Mouse (Mus musculus) hindbrain, embryonic 14.5 days (tissue): ENCODE measurements at regions not wholly inside any gene's neighbourhood (a gene's known extent, or its start where the extent isn't known, plus 50 kb on each side); places are given as distances from the start of the nearest gene placed in this dataset.

Source experiments
- ATAC-seq: fragments of 200-750 bp; cut with Nextera tagmentation; 2 replicates; pipeline ENCODE4 v1.8.0; 2017; ENCODE audit warnings: moderate number of reproducible peaks, mild to moderate bottlenecking, moderate TSS enrichment, moderate library complexity; ENCODE audit not compliant: low FRiP score
- DNase-seq: peaks from one replicate; pipeline ENCODE4 v3.0.0-alpha.2; 2015; ENCODE audit warnings: low spot score
- H3K27ac ChIP-seq: fragments of 300-500 bp; sonication (generic); 2 replicates; pipeline ENCODE4 v1.5.1; 2014; ENCODE audit warnings: mild to moderate bottlenecking, moderate library complexity
- H3K27me3 ChIP-seq: fragments of 300-500 bp; sonication (generic); 2 replicates; pipeline ENCODE4 v1.6.1; 2014; ENCODE audit warnings: mild to moderate bottlenecking, low read length, mixed read lengths; ENCODE audit not compliant: control insufficient read depth, insufficient read depth
- H3K36me3 ChIP-seq: fragments of 300-500 bp; sonication (generic); replicated peaks from 2 replicates; pipeline ENCODE4 v1.6.1; 2014; ENCODE audit not compliant: control insufficient read depth, insufficient read depth
- H3K4me1 ChIP-seq: fragments of 300-500 bp; sonication (generic); replicated peaks from 2 replicates; pipeline ENCODE4 v1.6.1; 2014; ENCODE audit warnings: antibody characterized with exemption, low read length, mixed read lengths; ENCODE audit not compliant: control insufficient read depth, insufficient read depth
- H3K4me2 ChIP-seq: fragments of 300-500 bp; sonication (generic); replicated peaks from 2 replicates; pipeline ENCODE4 v1.6.1; 2014; ENCODE audit warnings: mild to moderate bottlenecking, moderate library complexity
- H3K4me3 ChIP-seq: fragments of 300-500 bp; sonication (generic); replicated peaks from 2 replicates; pipeline ENCODE4 v1.5.1; 2014; ENCODE audit warnings: mild to moderate bottlenecking, low read length
- H3K9ac ChIP-seq: fragments of 300-500 bp; sonication (generic); 2 replicates; pipeline ENCODE4 v1.6.1; 2014
- H3K9me3 ChIP-seq: fragments of 300-500 bp; sonication (generic); 2 replicates; pipeline ENCODE4 v1.6.1; 2016; ENCODE audit warnings: low read length; ENCODE audit not compliant: control insufficient read depth
- WGBS: fragments of 180-500 bp; shearing (Covaris S2); extraction: QIAGEN DNeasy Blood & Tissue Kit; methylation state at CpG from one replicate; pipeline ENCODE4 v1.1.7; 2014; 5-methylcytosine and 5-hydroxymethylcytosine counted together

GRCm38 (mm10) chr1:78919863-78920262 lies 103.3 kb downstream of the Kcne4 start:
- Histone ChIP-seq H3K4me1 (no peaks in the 10 kb centered on the region), H3K4me2 (no peak overlapping the region), H3K9ac (no peak overlapping the region), H3K36me3 (no peaks in the 10 kb centered on the region), H3K27ac (no peak overlapping the region), H3K27me3 (no peaks in the 10 kb centered on the region), H3K9me3 (no peaks in the 10 kb centered on the region), H3K4me3 (no peak overlapping the region)
- DNase-seq (no peak), ATAC-seq (no peak)
- WGBS = 15% methylated on average over 1 of the region's 1 CpGs

DNA sequence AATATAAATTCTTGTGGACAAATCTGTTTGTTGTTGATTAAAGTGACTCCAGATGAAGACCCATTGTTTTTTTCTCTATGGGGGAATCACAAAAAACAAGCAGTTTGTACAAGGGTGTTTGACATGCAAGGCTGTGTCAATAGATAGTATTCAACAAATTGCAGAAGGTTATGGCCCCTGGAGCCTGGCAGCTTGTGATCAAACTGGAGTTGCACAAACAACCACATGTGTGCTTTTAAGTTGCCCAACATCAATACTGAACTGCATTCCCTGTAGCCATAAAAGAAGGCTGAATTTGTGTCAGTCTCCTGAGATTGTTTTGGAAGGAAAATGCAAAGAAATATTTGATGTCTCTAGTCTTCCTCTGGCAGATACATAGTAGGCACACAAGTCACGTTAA lies 113.4 kb downstream of the Kcne4 start:
- DNase-seq (no peak), ATAC-seq (no peak)
- Histone ChIP-seq H3K9me3 (no peaks in the 10 kb centered on the region), H3K36me3 (no peaks in the 10 kb centered on the region), H3K27ac (no peak overlapping the region), H3K9ac (no peak overlapping the region), H3K4me1 (no peaks in the 10 kb centered on the region), H3K27me3 (no peaks in the 10 kb centered on the region), H3K4me2 (no peak overlapping the region), H3K4me3 (no peak overlapping the region)
- WGBS = 88% methylated on average over 1 of the region's 1 CpGs

DNA sequence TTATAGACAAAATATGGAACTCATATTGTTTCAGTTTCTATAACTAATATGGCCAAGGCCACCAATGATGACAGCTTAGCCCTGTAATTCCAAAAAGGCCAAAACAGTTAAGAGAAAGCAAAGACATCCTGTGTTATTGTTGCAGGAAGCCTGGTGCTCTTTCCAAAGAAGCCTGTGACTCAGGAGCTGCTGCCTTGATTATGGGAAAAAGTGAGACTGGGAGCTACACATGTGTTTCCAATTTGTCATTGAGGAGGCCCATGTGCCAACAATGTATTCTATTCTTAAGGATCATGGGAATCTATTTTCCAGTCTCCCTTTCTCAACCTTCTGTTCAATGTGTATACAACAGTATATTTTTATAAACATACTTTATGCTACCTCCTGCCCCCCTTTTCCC lies 123.3 kb downstream of the Kcne4 start:
- H3K9me3 ChIP-seq = no peaks in the 10 kb centered on the region
- H3K4me3 ChIP-seq = no peak overlapping the region
- H3K27ac ChIP-seq = no peak overlapping the region
- DNase-seq (no peak), ATAC-seq (no peak)
- no peak overlapping the region for H3K4me2 ChIP-seq
- H3K27me3 ChIP-seq = no peaks in the 10 kb centered on the region
- H3K4me1 ChIP-seq = no peaks in the 10 kb centered on the region
- H3K9ac ChIP-seq = no peak overlapping the region
- H3K36me3 ChIP-seq = no peaks in the 10 kb centered on the region

DNA sequence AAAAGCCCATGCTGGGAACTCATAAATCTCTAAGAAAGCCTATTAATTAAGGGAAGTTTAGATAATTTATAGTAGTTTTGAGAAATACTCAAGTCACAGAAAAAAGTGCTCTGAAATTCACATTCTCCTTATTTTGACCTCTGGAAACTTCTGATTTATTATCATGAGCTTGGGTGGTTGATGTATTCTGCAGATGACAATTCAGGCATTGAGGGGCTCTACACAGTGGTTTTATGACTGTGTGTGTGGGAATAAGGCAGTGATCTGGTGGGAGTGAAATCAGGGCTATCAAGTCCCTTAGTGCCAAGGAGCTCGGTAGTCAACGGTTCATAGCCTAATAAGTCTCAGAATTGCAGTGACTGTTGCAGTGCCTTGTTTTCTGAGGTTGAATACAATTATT lies 129.0 kb downstream of the Kcne4 start:
- Histone ChIP-seq H3K9ac (no peak overlapping the region), H3K4me1 (no peaks in the 10 kb centered on the region), H3K4me3 (no peak overlapping the region), H3K4me2 (no peak overlapping the region), H3K27ac (no peak overlapping the region), H3K9me3 (no peaks in the 10 kb centered on the region), H3K27me3 (no peaks in the 10 kb centered on the region), H3K36me3 (no peaks in the 10 kb centered on the region)
- no peak for ATAC-seq
- WGBS = 95% methylated on average over 2 of the region's 2 CpGs
- DNase-seq = no peak

- 0 out of 2 replicates have a peak overlapping the region, but pooled peaks have one; percentile 26 for H3K27ac ChIP-seq
- no peak overlapping the region for H3K4me3 ChIP-seq
- DNase-seq (no peak), ATAC-seq (peak; percentile 77; the same call in 1 of the 2 replicates)
- WGBS = 57% methylated on average over 4 of the region's 4 CpGs
- no peaks in the 10 kb centered on the region for H3K4me1 ChIP-seq
- no peak overlapping the region for H3K4me2 ChIP-seq
- no peaks in the 10 kb centered on the region for H3K36me3 ChIP-seq
- no peak overlapping the region for H3K9ac ChIP-seq
- H3K27me3 ChIP-seq = no peaks in the 10 kb centered on the region
- H3K9me3 ChIP-seq = no peaks in the 10 kb centered on the region
These were observed 163.5 kb downstream of the Kcne4 start for GRCm38 (mm10) chr1:78980051-78980450.
